Mouse (Mus musculus) midbrain, embryonic 14.5 days (tissue): ENCODE measurements around the gene Mapk10. TPM values are rescaled to one million over a fixed set of nuclear protein-coding genes. Genes with fewer than 3 reads are reported as not detected.

ENCODE experiments used
- ATAC-seq: fragments of 200-750 bp; cut with Nextera tagmentation; 2 replicates; pipeline ENCODE4 v1.8.0; 2017; ENCODE audit warnings: moderate number of reproducible peaks, moderate library complexity; ENCODE audit not compliant: low FRiP score, low TSS enrichment
- DNase-seq: peaks from one replicate; pipeline ENCODE4 v3.0.0-alpha.2; 2015
- H3K27ac ChIP-seq: fragments of 300-500 bp; sonication (generic); replicated peaks from 2 replicates; pipeline ENCODE4 v1.5.1; 2014; ENCODE audit warnings: mild to moderate bottlenecking, low read depth, low read length, moderate library complexity
- H3K27me3 ChIP-seq: fragments of 300-500 bp; sonication (generic); 2 replicates; pipeline ENCODE4 v1.6.1; 2014; ENCODE audit warnings: low read length, control low read depth, mixed read lengths; ENCODE audit not compliant: control insufficient read depth, insufficient read depth
- H3K36me3 ChIP-seq: fragments of 300-500 bp; sonication (generic); 2 replicates; pipeline ENCODE4 v1.6.1; 2014; ENCODE audit warnings: low read length, control low read depth; ENCODE audit not compliant: control insufficient read depth, insufficient read depth
- H3K4me1 ChIP-seq: fragments of 300-500 bp; sonication (generic); 2 replicates; pipeline ENCODE4 v1.6.1; 2014; ENCODE audit warnings: mild to moderate bottlenecking, antibody characterized with exemption, low read length, control low read depth; ENCODE audit not compliant: control insufficient read depth, insufficient read depth
- H3K4me2 ChIP-seq: fragments of 300-500 bp; sonication (generic); 2 replicates; pipeline ENCODE4 v1.6.1; 2014; ENCODE audit warnings: mild to moderate bottlenecking, low read length, moderate library complexity
- H3K4me3 ChIP-seq: fragments of 300-500 bp; sonication (generic); replicated peaks from 2 replicates; pipeline ENCODE4 v1.5.1; 2014; ENCODE audit warnings: low read depth, low read length
- H3K9ac ChIP-seq: fragments of 300-500 bp; sonication (generic); replicated peaks from 2 replicates; pipeline ENCODE4 v1.6.1; 2014; ENCODE audit warnings: mild to moderate bottlenecking, low read length, moderate library complexity
- H3K9me3 ChIP-seq: fragments of 300-500 bp; sonication (generic); 2 replicates; pipeline ENCODE4 v1.6.1; 2016; ENCODE audit warnings: low read length, control low read depth, mixed read lengths; ENCODE audit not compliant: control insufficient read depth
- WGBS: fragments of 180-500 bp; shearing (Covaris S2); extraction: QIAGEN DNeasy Blood & Tissue Kit; methylation state at CpG from one replicate; pipeline ENCODE4 v1.1.7; 2014; 5-methylcytosine and 5-hydroxymethylcytosine counted together
- polyA plus RNA-seq: library from polyadenylated mRNA; unstranded; fragments of >200 nt; fragmentation: Nextera tagmentation; extraction: Ambion mirVana; gene quantifications from 2 replicates; pipeline ENCODE4 v1.2.1, GENCODE M21; 2014

Gene Mapk10
- polyA plus RNA-seq, 1 experiment from 2014 or later = 132 TPM

GRCm38 (mm10) chr5:103071006-103071612 is 140.0 kb downstream of the Mapk10 start:
- ATAC-seq (no peak), DNase-seq (no peak)
- Histone ChIP-seq H3K4me2 (no peak overlapping the region), H3K27ac (peak overlapping the region; percentile 60; the same call in 1 of the 2 replicates), H3K27me3 (no peaks in the 10 kb centered on the region), H3K36me3 (no peaks in the 10 kb centered on the region), H3K9ac (no peak overlapping the region), H3K4me1 (peaks cover 11% of the 10 kb centered on the region; the same call in 1 of the 2 replicates), H3K9me3 (no peaks in the 10 kb centered on the region), H3K4me3 (no peak overlapping the region)
- WGBS = 83% methylated on average over 17 of the region's 17 CpGs

DNA sequence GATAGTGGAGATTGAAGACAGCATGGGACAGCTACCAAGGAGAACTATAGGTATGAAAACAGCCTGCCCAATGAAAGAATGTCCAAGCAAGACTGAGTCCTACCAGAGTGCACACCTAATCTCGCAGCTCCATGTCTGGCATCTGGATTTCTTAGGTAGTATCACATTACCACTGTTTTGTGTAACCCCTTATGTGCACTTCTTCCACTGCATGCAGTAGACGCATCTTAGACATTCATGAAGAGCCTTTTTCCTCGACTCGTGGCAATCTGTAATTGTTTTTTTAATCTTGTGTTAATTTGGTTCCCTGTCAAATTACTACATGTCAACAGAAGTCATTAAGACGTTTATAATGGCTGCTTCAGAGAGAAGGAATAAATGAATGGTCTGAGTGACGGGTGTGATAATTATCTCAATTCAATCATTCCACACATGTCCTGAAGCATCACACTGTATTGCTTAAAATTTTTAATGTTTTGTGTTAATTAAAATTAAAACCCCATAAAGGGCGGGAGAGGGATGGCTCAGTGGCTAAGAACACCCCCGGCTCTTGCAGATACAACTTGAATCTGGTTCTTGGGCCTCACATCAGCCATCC is 160.7 kb downstream of the Mapk10 start:
- WGBS = 59% methylated on average over 8 of the region's 8 CpGs
- Histone ChIP-seq H3K4me1 (0 out of 2 replicates have a peak, but pooled peaks cover 3% of the 10 kb centered on the region), H3K27me3 (no peaks in the 10 kb centered on the region), H3K4me3 (no peak overlapping the region), H3K9ac (no peak overlapping the region), H3K4me2 (no peak overlapping the region), H3K36me3 (no peaks in the 10 kb centered on the region), H3K27ac (no peak overlapping the region), H3K9me3 (no peaks in the 10 kb centered on the region)
- ATAC-seq (no peak), DNase-seq (no peak)

GRCm38 (mm10) chr5:103048011-103048410 is 163.1 kb downstream of the Mapk10 start:
- Histone ChIP-seq H3K4me2 (no peak overlapping the region), H3K4me1 (no peaks in the 10 kb centered on the region), H3K36me3 (no peaks in the 10 kb centered on the region), H3K9me3 (no peaks in the 10 kb centered on the region), H3K27ac (no peak overlapping the region), H3K4me3 (no peak overlapping the region), H3K9ac (no peak overlapping the region), H3K27me3 (no peaks in the 10 kb centered on the region)
- DNase-seq = no peak
- no peak for ATAC-seq
- WGBS = 97% methylated on average over 4 of the region's 4 CpGs

GRCm38 (mm10) chr5:103037752-103038151 is 173.4 kb downstream of the Mapk10 start:
- 96% methylated on average over 3 of the region's 3 CpGs for WGBS
- no peak overlapping the region for H3K27ac ChIP-seq
- H3K9me3 ChIP-seq = no peaks in the 10 kb centered on the region
- H3K36me3 ChIP-seq = peaks cover 11% of the 10 kb centered on the region
- no peak for DNase-seq
- no peak overlapping the region for H3K9ac ChIP-seq
- H3K4me1 ChIP-seq = no peaks in the 10 kb centered on the region
- H3K4me3 ChIP-seq = no peak overlapping the region
- H3K27me3 ChIP-seq = no peaks in the 10 kb centered on the region
- H3K4me2 ChIP-seq = no peak overlapping the region
- no peak for ATAC-seq

DNA sequence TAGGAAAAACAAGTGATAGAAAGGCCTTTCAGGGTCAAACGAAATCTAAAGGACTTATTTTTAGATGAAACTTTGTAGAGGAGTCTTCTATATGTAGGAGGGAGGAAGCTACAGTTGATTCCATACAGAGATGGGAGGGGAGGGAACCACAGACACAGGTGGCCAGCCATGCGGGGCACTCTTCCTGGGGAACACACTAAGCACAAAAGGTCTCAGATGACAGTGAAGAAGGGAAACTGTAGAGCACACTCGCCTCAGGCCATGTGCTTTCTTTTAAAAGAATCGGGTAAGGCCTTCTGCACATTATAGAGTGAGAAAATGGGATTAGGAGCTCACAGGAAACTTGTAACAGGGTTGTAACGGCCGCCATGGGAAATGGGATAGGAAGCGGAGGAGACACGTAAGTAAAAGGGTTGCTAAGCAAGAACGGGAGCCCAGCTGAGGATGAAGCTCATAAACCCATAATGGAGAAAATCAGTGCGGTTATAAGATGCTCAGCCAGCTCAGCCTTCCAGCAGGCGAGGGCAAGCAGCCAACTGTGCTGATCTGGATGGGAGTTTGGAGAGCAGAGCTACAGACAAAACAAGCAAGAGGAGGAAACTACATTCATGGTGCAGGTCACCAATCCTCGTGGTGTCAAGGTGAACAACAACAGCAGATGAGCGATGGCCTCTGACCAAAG is 182.1 kb downstream of the Mapk10 start:
- no peaks in the 10 kb centered on the region for H3K9me3 ChIP-seq
- peak overlapping the region; percentile 26; the same call in 1 of the 2 replicates for H3K27ac ChIP-seq
- 29% methylated on average over 13 of the region's 13 CpGs for WGBS
- no peaks in the 10 kb centered on the region for H3K36me3 ChIP-seq
- peaks cover 9% of the 10 kb centered on the region; the same call in 1 of the 2 replicates for H3K4me1 ChIP-seq
- peak; percentile 65 for DNase-seq
- no peak overlapping the region for H3K4me2 ChIP-seq
- H3K27me3 ChIP-seq = no peaks in the 10 kb centered on the region
- ATAC-seq = no peak
- H3K4me3 ChIP-seq = no peak overlapping the region
- no peak overlapping the region for H3K9ac ChIP-seq

- ATAC-seq = no peak
- Histone ChIP-seq H3K9me3 (no peaks in the 10 kb centered on the region), H3K9ac (no peak overlapping the region), H3K27me3 (no peaks in the 10 kb centered on the region), H3K4me2 (no peak overlapping the region), H3K36me3 (no peaks in the 10 kb centered on the region), H3K4me3 (no peak overlapping the region), H3K4me1 (peaks cover 22% of the 10 kb centered on the region), H3K27ac (peak overlapping the region; percentile 20; the same call in 1 of the 2 replicates)
- 49% methylated on average over 7 of the region's 7 CpGs for WGBS
- peak; percentile 26 for DNase-seq
Measured at GRCm38 (mm10) chr5:103022504-103023172, 188.5 kb downstream of the Mapk10 start.

GRCm38 (mm10) chr5:103021479-103021878 is 189.7 kb downstream of the Mapk10 start:
- H3K4me3 ChIP-seq = no peak overlapping the region
- H3K4me1 ChIP-seq = peaks cover 22% of the 10 kb centered on the region
- peak overlapping the region; percentile 43; the same call in 1 of the 2 replicates for H3K27ac ChIP-seq
- DNase-seq (peak; percentile 41), ATAC-seq (no peak)
- 69% methylated on average over 8 of the region's 8 CpGs for WGBS
- no peak overlapping the region for H3K4me2 ChIP-seq
- no peak overlapping the region for H3K9ac ChIP-seq
- H3K36me3 ChIP-seq = no peaks in the 10 kb centered on the region
- H3K27me3 ChIP-seq = no peaks in the 10 kb centered on the region
- no peaks in the 10 kb centered on the region for H3K9me3 ChIP-seq

DNA sequence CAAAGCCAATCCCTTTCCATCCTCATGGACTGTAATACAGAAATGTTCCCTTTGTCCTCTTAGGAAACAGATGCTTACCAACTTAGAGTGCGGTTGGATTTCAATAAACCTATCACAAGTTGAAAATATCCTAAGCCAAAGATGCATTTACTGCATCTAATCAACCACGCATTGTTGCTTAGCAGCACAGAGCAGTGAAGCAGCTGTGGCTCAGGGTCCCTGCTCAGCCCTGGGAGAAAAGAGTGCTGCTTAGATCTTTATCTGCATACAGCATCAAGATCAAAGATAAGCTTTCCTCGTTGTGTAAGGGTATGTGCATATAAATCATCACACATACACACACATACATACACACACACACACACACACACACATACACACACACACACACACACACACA is 190.2 kb downstream of the Mapk10 start:
- Histone ChIP-seq H3K9me3 (no peaks in the 10 kb centered on the region), H3K4me3 (no peak overlapping the region), H3K4me2 (no peak overlapping the region), H3K36me3 (no peaks in the 10 kb centered on the region), H3K27ac (peak overlapping the region; percentile 21), H3K4me1 (peaks cover 22% of the 10 kb centered on the region), H3K9ac (no peak overlapping the region), H3K27me3 (no peaks in the 10 kb centered on the region)
- 8% methylated on average over 3 of the region's 3 CpGs for WGBS
- ATAC-seq (peak; percentile 55; the same call in 1 of the 2 replicates), DNase-seq (peak; percentile 70)
